Mouse (Mus musculus): ENCODE data around the gene Zglp1.

GRCm38 (mm10) chr9:21037481-21037891, 29.4 kb downstream of the Zglp1 start:
- TF ChIP-seq POLR2A (IDR thresholded peaks at IDR 0.05; ENCODE audit: low read depth, low read length) (no peak), CTCF (IDR thresholded peaks at IDR 0.05; ENCODE audit: extremely low read depth, insufficient read depth, insufficient read length, insufficient replicate concordance) (no peak)
